Mouse (Mus musculus): ENCODE results near the gene Cmss1. TPM values are rescaled to one million over a fixed set of nuclear protein-coding genes. Genes with fewer than 3 reads are reported as not detected.

The Cmss1 gene
- total RNA-seq, 4 experiments from 2014 or later: 16.6 to 25.6 (median 17.6) TPM

- DNase-seq: no peak
These were observed 48.4 kb downstream of the Cmss1 start for GRCm38 (mm10) chr16:57558258-57558657.

- DNase-seq: no peak
These were observed 50.4 kb downstream of the Cmss1 start for GRCm38 (mm10) chr16:57556244-57556643.

- DNase-seq: no peak
These were observed 51.0 kb downstream of the Cmss1 start for GRCm38 (mm10) chr16:57555667-57556066.

GRCm38 (mm10) chr16:57554886-57555400 is 51.7 kb downstream of the Cmss1 start:
- no peak for DNase-seq

- DNase-seq: no peak
These were observed 53.4 kb downstream of the Cmss1 start for GRCm38 (mm10) chr16:57553235-57553634.

- DNase-seq: no peak
These were observed 54.0 kb downstream of the Cmss1 start for GRCm38 (mm10) chr16:57552709-57553108.

- DNase-seq: no peak
These were observed 55.0 kb downstream of the Cmss1 start for GRCm38 (mm10) chr16:57551617-57552016.

- no peak for DNase-seq
These were observed 55.8 kb downstream of the Cmss1 start for GRCm38 (mm10) chr16:57550817-57551216.

GRCm38 (mm10) chr16:57550088-57550487 is 56.6 kb downstream of the Cmss1 start:
- no peak for DNase-seq

GRCm38 (mm10) chr16:57549061-57550037 is 57.3 kb downstream of the Cmss1 start:
- DNase-seq: peak; percentile 60

- no peak for DNase-seq
These were observed 58.1 kb downstream of the Cmss1 start for GRCm38 (mm10) chr16:57548608-57549007.

- DNase-seq: no peak
These were observed 60.3 kb downstream of the Cmss1 start for GRCm38 (mm10) chr16:57546355-57546754.

- no peak for DNase-seq
These were observed 62.2 kb downstream of the Cmss1 start for GRCm38 (mm10) chr16:57544441-57544840.

GRCm38 (mm10) chr16:57543243-57543642 is 63.4 kb downstream of the Cmss1 start:
- no peak for DNase-seq

- DNase-seq: no peak
These were observed 70.2 kb downstream of the Cmss1 start for GRCm38 (mm10) chr16:57536511-57536910.

- no peak for DNase-seq
These were observed 71.9 kb downstream of the Cmss1 start for GRCm38 (mm10) chr16:57534811-57535210.

GRCm38 (mm10) chr16:57534365-57534764 is 72.3 kb downstream of the Cmss1 start:
- no peak for DNase-seq

GRCm38 (mm10) chr16:57532081-57532493 is 74.6 kb downstream of the Cmss1 start:
- DNase-seq: no peak

GRCm38 (mm10) chr16:57530547-57530946 is 76.1 kb downstream of the Cmss1 start:
- no peak for DNase-seq

GRCm38 (mm10) chr16:57528457-57528856 is 78.2 kb downstream of the Cmss1 start:
- no peak for DNase-seq

- no peak for DNase-seq
These were observed 79.8 kb downstream of the Cmss1 start for GRCm38 (mm10) chr16:57526893-57527292.

- no peak for DNase-seq
These were observed 81.2 kb downstream of the Cmss1 start for GRCm38 (mm10) chr16:57525476-57525875.

- no peak for DNase-seq
These were observed 81.6 kb downstream of the Cmss1 start for GRCm38 (mm10) chr16:57525046-57525445.

- DNase-seq: no peak
These were observed 91.0 kb downstream of the Cmss1 start for GRCm38 (mm10) chr16:57515636-57516035.

All from adrenal gland, adult 8-10 months (tissue).